Mouse (Mus musculus): ENCODE data around the gene Myo16. TPM values are rescaled to one million over a fixed set of nuclear protein-coding genes. Genes with fewer than 3 reads are reported as not detected.

Gene Myo16
- total and polyA plus RNA-seq, 3 experiments = 1.4 to 3.8 TPM; not detected in 1

GRCm38 (mm10) chr8:10448545-10448944, 294.8 kb downstream of the Myo16 start:
- H3K27me3 ChIP-seq (ENCODE audit: control insufficient read depth, insufficient read depth, low read length) = no peaks in the 10 kb centered on the region
- H3K4me3 ChIP-seq = no peak overlapping the region
- H3K4me1 ChIP-seq (ENCODE audit: control insufficient read depth, insufficient read depth, low read length) = no peaks in the 10 kb centered on the region
- no peak overlapping the region for H3K27ac ChIP-seq
- 76% methylated on average over 14 of the region's 14 CpGs for WGBS
- intact Hi-C loops (cut with DNase I) = no loop called here
- H3K79me2 ChIP-seq (replicated peaks; ENCODE audit: control insufficient read depth, insufficient read depth, low read length) = no peaks in the 10 kb centered on the region
- H3K36me3 ChIP-seq (ENCODE audit: control insufficient read depth, insufficient read depth, low read length) = no peaks in the 10 kb centered on the region
- TF ChIP-seq CTCF (IDR thresholded peaks at IDR 0.05) (no peak), POLR2A (IDR thresholded peaks at IDR 0.05; ENCODE audit: insufficient read depth, low read depth, low read length) (no peak), EP300 (IDR thresholded peaks at IDR 0.05; ENCODE audit: insufficient read depth, low read depth, low read length) (no peak)
- H3K9ac ChIP-seq (ENCODE audit: low read depth, low read length) = no peak overlapping the region
- no peak for DNase-seq

DNA sequence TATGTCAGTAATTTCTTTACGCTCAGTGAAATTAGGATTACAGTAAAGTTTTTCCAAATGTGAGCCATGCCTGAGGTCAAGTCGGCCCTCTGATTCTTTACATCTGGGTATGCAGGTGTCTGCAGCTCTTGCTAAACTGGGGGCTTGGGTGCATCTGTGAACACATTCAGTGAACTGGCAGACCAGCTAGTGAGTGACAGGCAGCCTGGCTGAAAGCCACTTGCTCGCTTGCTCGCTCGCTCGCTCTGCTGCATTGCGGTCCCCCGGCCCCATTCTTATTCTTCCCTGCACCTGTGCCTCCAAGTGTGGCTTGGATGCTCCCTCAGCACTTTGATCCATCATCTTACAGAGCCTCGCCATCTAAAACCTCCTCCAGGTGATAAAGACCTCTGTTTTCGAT, 299.3 kb downstream of the Myo16 start:
- intact Hi-C loops (cut with DNase I) = no loop called here
- H3K4me1 ChIP-seq (ENCODE audit: control insufficient read depth, insufficient read depth, low read length) = no peaks in the 10 kb centered on the region
- no peaks in the 10 kb centered on the region for H3K27me3 ChIP-seq (ENCODE audit: control insufficient read depth, insufficient read depth, low read length)
- TF ChIP-seq POLR2A (IDR thresholded peaks at IDR 0.05; ENCODE audit: insufficient read depth, low read depth, low read length) (no peak), CTCF (IDR thresholded peaks at IDR 0.05) (no peak), EP300 (IDR thresholded peaks at IDR 0.05; ENCODE audit: insufficient read depth, low read depth, low read length) (no peak)
- 79% methylated on average over 10 of the region's 10 CpGs for WGBS
- no peak for DNase-seq
- H3K79me2 ChIP-seq (replicated peaks; ENCODE audit: control insufficient read depth, insufficient read depth, low read length) = no peaks in the 10 kb centered on the region
- H3K36me3 ChIP-seq (ENCODE audit: control insufficient read depth, insufficient read depth, low read length) = no peaks in the 10 kb centered on the region
- H3K9ac ChIP-seq (ENCODE audit: low read depth, low read length) = no peak overlapping the region
- no peak overlapping the region for H3K4me3 ChIP-seq
- H3K27ac ChIP-seq = no peak overlapping the region

DNA sequence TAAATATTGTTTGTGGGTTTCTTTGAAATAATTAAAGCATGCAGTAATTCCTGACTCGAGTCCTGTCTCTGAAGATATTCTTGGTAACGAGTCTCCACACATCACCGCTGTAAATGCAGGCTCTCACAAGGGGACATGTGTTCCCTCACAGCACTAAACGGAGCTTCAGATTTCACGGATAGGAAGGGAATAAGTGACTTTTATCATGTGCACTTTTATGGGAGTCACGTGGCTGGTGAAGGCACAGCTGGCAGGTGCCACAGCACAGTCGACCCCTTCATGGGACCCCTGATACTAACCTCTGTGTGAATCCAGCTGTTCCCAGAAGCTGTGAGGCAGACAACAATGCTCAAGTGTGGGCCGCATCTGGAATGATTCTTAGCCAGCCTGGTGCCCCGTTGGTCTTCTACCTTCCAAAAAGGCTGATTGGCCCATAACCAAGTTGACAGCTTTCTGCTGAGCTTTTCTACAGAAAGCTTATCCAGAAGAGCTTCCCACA, 304.5 kb downstream of the Myo16 start:
- intact Hi-C loops (cut with DNase I) = no loop called here

GRCm38 (mm10) chr8:10462271-10462670, 308.6 kb downstream of the Myo16 start:
- no peak overlapping the region for H3K9ac ChIP-seq (ENCODE audit: low read depth, low read length)
- H3K27ac ChIP-seq = no peak overlapping the region
- peaks cover 2% of the 10 kb centered on the region; the same call in 1 of the 2 replicates for H3K27me3 ChIP-seq (ENCODE audit: control insufficient read depth, insufficient read depth, low read length)
- intact Hi-C loops (cut with DNase I) = no loop called here
- no peak for DNase-seq
- no peaks in the 10 kb centered on the region for H3K79me2 ChIP-seq (replicated peaks; ENCODE audit: control insufficient read depth, insufficient read depth, low read length)
- WGBS = 81% methylated on average over 5 of the region's 5 CpGs
- no peaks in the 10 kb centered on the region for H3K4me1 ChIP-seq (ENCODE audit: control insufficient read depth, insufficient read depth, low read length)
- H3K36me3 ChIP-seq (ENCODE audit: control insufficient read depth, insufficient read depth, low read length) = no peaks in the 10 kb centered on the region
- no peak for TF ChIP-seq CTCF (IDR thresholded peaks at IDR 0.05)
- TF ChIP-seq EP300 (IDR thresholded peaks at IDR 0.05; ENCODE audit: insufficient read depth, low read depth, low read length) = no peak
- TF ChIP-seq POLR2A (IDR thresholded peaks at IDR 0.05; ENCODE audit: insufficient read depth, low read depth, low read length) = no peak
- H3K4me3 ChIP-seq = no peak overlapping the region

More for the DNA sequence above, 304.5 kb downstream of the Myo16 start:
- H3K4me3 ChIP-seq = no peak overlapping the region
- H3K27ac ChIP-seq = no peak overlapping the region
- WGBS = 70% methylated on average over 9 of the region's 9 CpGs
- no peaks in the 10 kb centered on the region for H3K36me3 ChIP-seq (ENCODE audit: control insufficient read depth, insufficient read depth, low read length)
- H3K4me1 ChIP-seq (ENCODE audit: control insufficient read depth, insufficient read depth, low read length) = no peaks in the 10 kb centered on the region
- DNase-seq = no peak
- H3K27me3 ChIP-seq (ENCODE audit: control insufficient read depth, insufficient read depth, low read length) = peaks cover 2% of the 10 kb centered on the region; the same call in 1 of the 2 replicates
- TF ChIP-seq EP300 (IDR thresholded peaks at IDR 0.05; ENCODE audit: insufficient read depth, low read depth, low read length) (no peak), POLR2A (IDR thresholded peaks at IDR 0.05; ENCODE audit: insufficient read depth, low read depth, low read length) (no peak), CTCF (IDR thresholded peaks at IDR 0.05) (no peak)
- H3K9ac ChIP-seq (ENCODE audit: low read depth, low read length) = no peak overlapping the region
- no peaks in the 10 kb centered on the region for H3K79me2 ChIP-seq (replicated peaks; ENCODE audit: control insufficient read depth, insufficient read depth, low read length)

DNA sequence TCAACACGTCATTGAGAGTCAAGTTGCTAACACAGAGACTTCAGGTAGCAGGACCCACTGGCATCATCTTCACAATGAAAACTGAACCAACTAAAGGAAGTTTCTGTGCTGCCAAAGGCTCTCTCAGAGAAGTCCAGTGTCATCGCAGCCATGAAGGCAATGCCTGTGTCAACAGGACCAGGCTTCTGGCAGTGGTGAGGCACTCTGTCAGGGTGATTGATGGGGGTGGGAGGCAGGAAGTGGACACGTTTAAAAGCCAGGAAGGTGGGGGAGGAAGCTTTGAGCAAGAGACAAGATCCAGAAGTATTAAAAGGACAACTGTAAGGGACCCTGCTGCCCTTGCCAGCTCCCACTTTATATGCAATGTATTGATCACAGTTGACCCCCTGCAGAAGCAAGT, 314.8 kb downstream of the Myo16 start:
- Histone ChIP-seq H3K27me3 (ENCODE audit: control insufficient read depth, insufficient read depth, low read length) (no peaks in the 10 kb centered on the region), H3K79me2 (replicated peaks; ENCODE audit: control insufficient read depth, insufficient read depth, low read length) (no peaks in the 10 kb centered on the region), H3K9ac (ENCODE audit: low read depth, low read length) (no peak overlapping the region), H3K36me3 (ENCODE audit: control insufficient read depth, insufficient read depth, low read length) (no peaks in the 10 kb centered on the region), H3K4me1 (ENCODE audit: control insufficient read depth, insufficient read depth, low read length) (no peaks in the 10 kb centered on the region), H3K4me3 (no peak overlapping the region), H3K27ac (no peak overlapping the region)
- WGBS = 38% methylated on average over 3 of the region's 3 CpGs
- intact Hi-C loops (cut with DNase I) = no loop called here
- no peak for DNase-seq
- TF ChIP-seq POLR2A (IDR thresholded peaks at IDR 0.05; ENCODE audit: insufficient read depth, low read depth, low read length) (no peak), CTCF (IDR thresholded peaks at IDR 0.05) (no peak), EP300 (IDR thresholded peaks at IDR 0.05; ENCODE audit: insufficient read depth, low read depth, low read length) (no peak)

- WGBS = 63% methylated on average over 2 of the region's 2 CpGs
- DNase-seq = no peak
- TF ChIP-seq CTCF (IDR thresholded peaks at IDR 0.05) (no peak), POLR2A (IDR thresholded peaks at IDR 0.05; ENCODE audit: insufficient read depth, low read depth, low read length) (no peak), EP300 (IDR thresholded peaks at IDR 0.05; ENCODE audit: insufficient read depth, low read depth, low read length) (no peak)
Measured at GRCm38 (mm10) chr8:10469658-10470057, 315.9 kb downstream of the Myo16 start.

More at GRCm38 (mm10) chr8:10469658-10470057, 315.9 kb downstream of the Myo16 start:
- no peak overlapping the region for H3K27ac ChIP-seq
- H3K79me2 ChIP-seq (replicated peaks; ENCODE audit: control insufficient read depth, insufficient read depth, low read length) = no peaks in the 10 kb centered on the region
- no peaks in the 10 kb centered on the region for H3K36me3 ChIP-seq (ENCODE audit: control insufficient read depth, insufficient read depth, low read length)
- no peaks in the 10 kb centered on the region for H3K27me3 ChIP-seq (ENCODE audit: control insufficient read depth, insufficient read depth, low read length)
- H3K9ac ChIP-seq (ENCODE audit: low read depth, low read length) = no peak overlapping the region
- no peak overlapping the region for H3K4me3 ChIP-seq
- no peaks in the 10 kb centered on the region for H3K4me1 ChIP-seq (ENCODE audit: control insufficient read depth, insufficient read depth, low read length)
- intact Hi-C loops (cut with DNase I) = no loop called here

Data from heart, adult 2 months (tissue).